In the genomic region with DNA sequence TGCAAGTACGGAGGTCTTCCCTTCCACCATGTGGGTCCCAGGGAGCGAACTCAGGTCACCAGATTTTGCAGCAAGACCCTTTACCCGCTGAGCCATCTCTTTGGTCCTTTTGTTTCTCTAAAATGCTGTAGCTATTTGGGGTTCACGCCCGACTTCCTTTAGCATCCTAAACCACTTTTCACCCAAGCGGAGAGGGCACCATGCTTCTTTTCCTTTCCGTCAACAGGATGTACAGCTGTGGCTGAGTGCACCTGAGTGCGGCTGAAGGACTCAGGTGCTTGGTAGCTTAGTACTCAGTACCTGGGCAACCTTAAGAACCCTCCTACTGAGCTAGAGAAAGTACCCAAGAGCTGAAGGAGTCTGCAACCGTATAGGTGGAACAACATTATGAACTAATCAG, we compare ENCODE assay signal across 42 mouse cellular contexts. TPM values are rescaled to one million over a fixed set of nuclear protein-coding genes. Genes with fewer than 3 reads are reported as not detected.
DNase-seq lines count a peak whose midpoint lies in the region; ATAC-seq lines count a peak whose summit lies in the region.
"Had no signal": no experiment of that assay in that cellular context is flagged by ENCODE, and none has a peak within 500 bp of the region (broad histone marks: within the 10 kb centered on the region; RNA-seq: fewer than 3 reads in every experiment).

No protein-coding gene starts in this region.

- WGBS in hindbrain, embryonic 16.5 days, result 83% methylated on average over 9 of the region's 9 CpGs

- no peaks in the 10 kb centered on the region for H3K27me3 ChIP-seq in hindbrain, embryonic 16.5 days (replicated peaks; ENCODE audit: control insufficient read depth, insufficient read depth, low read length)
- H3K27me3 ChIP-seq: embryonic facial prominence, embryonic 13.5 days; intestine, embryonic 15.5 days; limb, embryonic 15.5 days; liver, embryonic 13.5 days; neural tube, embryonic 12.5 days had no signal

- H3K4me2 ChIP-seq in hindbrain, embryonic 16.5 days (ENCODE audit: low read length), result no peak overlapping the region
- H3K4me2 ChIP-seq: embryonic facial prominence, embryonic 13.5 days; intestine, embryonic 15.5 days; limb, embryonic 15.5 days; liver, embryonic 13.5 days; neural tube, embryonic 12.5 days had no signal

- no peak overlapping the region for H3K9ac ChIP-seq in hindbrain, embryonic 16.5 days (ENCODE audit: low read depth, low read length)
- H3K9ac ChIP-seq: embryonic facial prominence, embryonic 13.5 days; intestine, embryonic 15.5 days; limb, embryonic 15.5 days; liver, embryonic 13.5 days; neural tube, embryonic 12.5 days had no signal

- H3K4me3 ChIP-seq in hindbrain, embryonic 16.5 days (ENCODE audit: low read length), result no peak overlapping the region
- H3K4me3 ChIP-seq: embryonic facial prominence, embryonic 13.5 days; forebrain, embryonic 10.5 days; gastrocnemius, adult 2 months; intestine, embryonic 15.5 days; limb, embryonic 10.5 days; limb, embryonic 15.5 days; liver, embryonic 13.5 days; midbrain, embryonic 10.5 days; myocyte; neural tube, embryonic 12.5 days had no signal

- DNase-seq in spleen, adult 18-20 months, result peak; percentile 16 to 35
- no peak for DNase-seq in spleen, adult 12 weeks (ENCODE audit: low spot score)
- DNase-seq in thymus, postnatal 10 days (ENCODE audit: low spot score in 2 of 2), result peak; percentile 16 to 18
- no peak for DNase-seq in kidney, adult 8-10 months
- DNase-seq in gastrocnemius, postnatal 4 days (ENCODE audit: low spot score in 2 of 2), result no peak
- DNase-seq: adrenal gland, adult 2 months; adrenal gland, postnatal 36 days; cerebellum, adult 18-20 months; cerebellum, postnatal 10 days; gastrocnemius, adult 2 months; gastrocnemius, postnatal 36 days; heart, postnatal 14 days; kidney, adult 2 months; kidney, postnatal 4 days; liver, embryonic 13.5 days; right cerebral cortex, postnatal 4 days had no signal

- ATAC-seq in neutrophil, adult 5-6 weeks (ENCODE audit: extremely low read depth, insufficient number of reproducible peaks, low FRiP score, poor library complexity, severe bottlenecking), result peak; percentile 53; the same call in 1 of the 2 replicates
- ATAC-seq in hindbrain, embryonic 16.5 days, result no peak
- ATAC-seq: activated CD4-positive, CD25-positive, alpha-beta regulatory T cell, adult 4 months; forebrain, embryonic 16.5 days; hindbrain, postnatal 0 days; intestine, embryonic 15.5 days; lung, postnatal 0 days had no signal

- H3K36me3 ChIP-seq in hindbrain, embryonic 16.5 days (ENCODE audit: control insufficient read depth, insufficient read depth, low read length), result no peaks in the 10 kb centered on the region
- H3K36me3 ChIP-seq: embryonic facial prominence, embryonic 13.5 days; forebrain, embryonic 10.5 days; intestine, embryonic 15.5 days; limb, embryonic 10.5 days; limb, embryonic 15.5 days; liver, embryonic 13.5 days; midbrain, embryonic 10.5 days; neural tube, embryonic 12.5 days had no signal

- no peaks in the 10 kb centered on the region for H3K4me1 ChIP-seq in hindbrain, embryonic 16.5 days (ENCODE audit: control insufficient read depth, insufficient read depth, low read depth, low read length)
- H3K4me1 ChIP-seq: embryonic facial prominence, embryonic 13.5 days; forebrain, embryonic 10.5 days; intestine, embryonic 15.5 days; limb, embryonic 10.5 days; limb, embryonic 15.5 days; liver, embryonic 13.5 days; midbrain, embryonic 10.5 days; neural tube, embryonic 12.5 days had no signal

- H3K27ac ChIP-seq in hindbrain, embryonic 16.5 days (ENCODE audit: low read depth, low read length), result no peak overlapping the region
- H3K27ac ChIP-seq: embryonic facial prominence, embryonic 13.5 days; forebrain, embryonic 10.5 days; gastrocnemius, adult 2 months; hindbrain, postnatal 0 days; intestine, embryonic 15.5 days; kidney, postnatal 0 days; limb, embryonic 10.5 days; limb, embryonic 15.5 days; liver, embryonic 13.5 days; midbrain, embryonic 10.5 days; neural tube, embryonic 12.5 days had no signal

- no peaks in the 10 kb centered on the region for H3K9me3 ChIP-seq in hindbrain, embryonic 16.5 days (ENCODE audit: control insufficient read depth, low read length)
- H3K9me3 ChIP-seq: embryonic facial prominence, embryonic 13.5 days; forebrain, embryonic 10.5 days; intestine, embryonic 15.5 days; limb, embryonic 10.5 days; limb, embryonic 15.5 days; liver, embryonic 13.5 days; midbrain, embryonic 10.5 days; neural tube, embryonic 12.5 days had no signal

RNA-seq across cellular contexts. Expression of a gene that starts 10.2 kb away (rescaled TPM):
- not detected in 2 replicates for total RNA-seq in neutrophil, adult 5-6 weeks (2017)
- not detected for total RNA-seq in gastrocnemius, postnatal 4 days (2021)
- polyA plus RNA-seq in hindbrain, embryonic 16.5 days (2015; fragmentation: Nextera tagmentation; extraction: Ambion mirVana), result 0.06 TPM in 1 of 2 replicates, not detected in the other
- total RNA-seq: adrenal gland, adult 2 months; adrenal gland, postnatal 36 days; common myeloid progenitor, adult 5-6 weeks; gastrocnemius, adult 2 months; hindbrain, postnatal 0 days; layer of hippocampus, adult 8-10 months; layer of hippocampus, postnatal 25 days; left cerebral cortex, postnatal 10 days had no signal
- polyA plus RNA-seq: adrenal gland, adult 2 months; brain, embryonic 14.5 days; forebrain, embryonic 10.5 days; forebrain, embryonic 16.5 days; hindbrain, embryonic 11.5 days; intestine, embryonic 15.5 days; limb, embryonic 10.5 days; liver, embryonic 13.5 days; midbrain, embryonic 10.5 days; myocyte; neural tube, embryonic 12.5 days had no signal

RNA-seq across cellular contexts. Expression of a gene that starts 35.4 kb away (rescaled TPM):
- total RNA-seq in neutrophil, adult 5-6 weeks (2017), result not detected in 2 replicates
- total RNA-seq in gastrocnemius, postnatal 4 days (2021), result not detected
- polyA plus RNA-seq in hindbrain, embryonic 16.5 days (2015; fragmentation: Nextera tagmentation; extraction: Ambion mirVana), result not detected in 2 replicates
- total RNA-seq: adrenal gland, adult 2 months; adrenal gland, postnatal 36 days; common myeloid progenitor, adult 5-6 weeks; gastrocnemius, adult 2 months; gastrocnemius, postnatal 36 days; heart, adult 8-10 months; heart, postnatal 14 days; hindbrain, postnatal 0 days; layer of hippocampus, adult 8-10 months; layer of hippocampus, postnatal 25 days; left cerebral cortex, postnatal 10 days; midbrain, postnatal 0 days had no signal
- polyA plus RNA-seq: activated CD4-positive, CD25-positive, alpha-beta regulatory T cell, adult 4 months; adrenal gland, adult 2 months; brain, embryonic 14.5 days; embryonic facial prominence, embryonic 13.5 days; forebrain, embryonic 10.5 days; forebrain, embryonic 16.5 days; heart, embryonic 14.5 days; hindbrain, embryonic 11.5 days; hindbrain, postnatal 0 days; intestine, embryonic 15.5 days; kidney, adult 2 months; kidney, postnatal 0 days; limb, embryonic 10.5 days; limb, embryonic 15.5 days; liver, embryonic 13.5 days; lung, postnatal 0 days; midbrain, embryonic 10.5 days; midbrain, postnatal 0 days; myocyte; neural tube, embryonic 12.5 days; stomach, embryonic 14.5 days; testis, adult 2 months had no signal

RNA-seq across cellular contexts. Expression of a gene that starts 39.0 kb away (rescaled TPM):
- total RNA-seq in neutrophil, adult 5-6 weeks (2017), result not detected in 2 replicates
- total RNA-seq in gastrocnemius, postnatal 4 days (2021), result not detected
- 0.26 TPM in 1 of 2 replicates, not detected in the other for polyA plus RNA-seq in hindbrain, embryonic 16.5 days (2015; fragmentation: Nextera tagmentation; extraction: Ambion mirVana)
- total RNA-seq: adrenal gland, adult 2 months; adrenal gland, postnatal 36 days; common myeloid progenitor, adult 5-6 weeks; gastrocnemius, adult 2 months; gastrocnemius, postnatal 36 days; heart, adult 8-10 months; heart, postnatal 14 days; hindbrain, postnatal 0 days; layer of hippocampus, adult 8-10 months; layer of hippocampus, postnatal 25 days; left cerebral cortex, postnatal 10 days; midbrain, postnatal 0 days had no signal
- polyA plus RNA-seq: activated CD4-positive, CD25-positive, alpha-beta regulatory T cell, adult 4 months; adrenal gland, adult 2 months; brain, embryonic 14.5 days; embryonic facial prominence, embryonic 13.5 days; forebrain, embryonic 10.5 days; forebrain, embryonic 16.5 days; heart, embryonic 14.5 days; hindbrain, embryonic 11.5 days; intestine, embryonic 15.5 days; kidney, adult 2 months; kidney, postnatal 0 days; limb, embryonic 10.5 days; limb, embryonic 15.5 days; liver, embryonic 13.5 days; lung, postnatal 0 days; midbrain, embryonic 10.5 days; myocyte; stomach, embryonic 14.5 days; testis, adult 2 months had no signal

Comparison
In these comparisons a context has a peak if more than half of its experiments do, and no peak if none do; other contexts are left out.
1. DNase-seq: peak in spleen, adult 18-20 months (2 of 2) and thymus, postnatal 10 days (2 of 2); none in spleen, adult 12 weeks (single experiment), kidney, adult 8-10 months (0 of 2) and gastrocnemius, postnatal 4 days (0 of 2).